Mouse (Mus musculus) kidney, postnatal 0 days (tissue): Measurements from ENCODE around the gene Fstl5. TPM values are rescaled to one million over a fixed set of nuclear protein-coding genes. Genes with fewer than 3 reads are reported as not detected.

ENCODE experiments used
- ATAC-seq: fragments of 200-750 bp; cut with Nextera tagmentation; replicated peaks from 2 replicates; pipeline ENCODE4 v1.8.0; 2017; ENCODE audit warnings: low read depth, moderate number of reproducible peaks, moderate TSS enrichment, moderate library complexity; ENCODE audit not compliant: low FRiP score
- DNase-seq: peaks from one replicate; pipeline ENCODE4 v3.0.0-alpha.2; 2016; ENCODE audit warnings: low spot score
- H3K27ac ChIP-seq: fragments of 300-500 bp; sonication (generic); 2 replicates; pipeline ENCODE4 v1.5.1; 2014; ENCODE audit warnings: mild to moderate bottlenecking
- H3K27me3 ChIP-seq: fragments of 300-500 bp; sonication (generic); 2 replicates; pipeline ENCODE4 v1.6.1; 2014; ENCODE audit warnings: low read length, mixed read lengths; ENCODE audit not compliant: insufficient read depth
- H3K36me3 ChIP-seq: fragments of 300-500 bp; sonication (generic); 2 replicates; pipeline ENCODE4 v1.6.1; 2014; ENCODE audit warnings: low read length, mixed read lengths; ENCODE audit not compliant: insufficient read depth
- H3K4me1 ChIP-seq: fragments of 300-500 bp; sonication (generic); replicated peaks from 2 replicates; pipeline ENCODE4 v1.6.1; 2014; ENCODE audit warnings: antibody characterized with exemption, low read length, mixed read lengths; ENCODE audit not compliant: insufficient read depth
- H3K4me2 ChIP-seq: fragments of 300-500 bp; sonication (generic); 2 replicates; pipeline ENCODE4 v1.6.1; 2014; ENCODE audit warnings: mild to moderate bottlenecking, low read length, moderate library complexity, mixed read lengths
- H3K4me3 ChIP-seq: fragments of 300-500 bp; sonication (generic); replicated peaks from 2 replicates; pipeline ENCODE4 v1.5.1; 2014; ENCODE audit warnings: low read depth, low read length
- H3K9ac ChIP-seq: fragments of 300-500 bp; sonication (generic); 2 replicates; pipeline ENCODE4 v1.6.1; 2014; ENCODE audit warnings: low read depth, low read length
- H3K9me3 ChIP-seq: fragments of 300-500 bp; sonication (generic); replicated peaks from 2 replicates; pipeline ENCODE4 v1.6.1; 2016; ENCODE audit warnings: low read length, inconsistent platforms, mixed read lengths
- CTCF ChIP-seq: IDR thresholded peaks from 2 replicates; pipeline ENCODE4 v1.5.1; 2016; ENCODE audit warnings: antibody characterized with exemption, low read depth, mild to moderate bottlenecking, moderate library complexity
- WGBS: fragments of 180-500 bp; shearing (Covaris S2); extraction: QIAGEN DNeasy Blood & Tissue Kit; methylation state at CpG from one replicate; pipeline ENCODE4 v1.1.7; 2014; 5-methylcytosine and 5-hydroxymethylcytosine counted together
- polyA plus RNA-seq: library from polyadenylated mRNA; unstranded; fragments of >200 nt; fragmentation: Nextera tagmentation; extraction: Ambion mirVana; gene quantifications from 2 replicates; pipeline ENCODE4 v1.2.1, GENCODE M21; 2015

Gene Fstl5
- polyA plus RNA-seq, 1 experiment from 2014 or later, result not detected

DNA sequence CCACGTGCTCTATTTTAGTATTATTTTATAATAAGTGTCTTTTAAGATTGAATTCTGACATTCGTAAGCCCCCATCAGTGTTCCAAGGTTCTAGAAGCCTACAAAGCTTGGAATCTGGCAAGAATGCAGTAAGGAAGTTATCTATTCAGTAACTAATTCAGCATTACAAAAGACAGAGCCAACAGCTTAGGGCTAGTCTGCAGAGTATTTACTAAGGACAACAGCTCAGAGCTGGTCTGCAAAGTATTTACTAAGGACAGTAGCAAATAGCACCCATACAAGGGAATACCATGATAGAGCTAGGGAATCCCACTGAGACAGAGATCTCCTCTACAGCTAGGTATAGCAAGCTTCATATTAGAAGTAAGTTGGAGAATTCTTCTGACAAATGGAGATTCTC, 665.2 kb downstream of the Fstl5 start:
- WGBS, result 82% methylated on average over 2 of the region's 2 CpGs
- Histone ChIP-seq H3K27me3 (no peaks in the 10 kb centered on the region), H3K27ac (no peak overlapping the region), H3K9me3 (no peaks in the 10 kb centered on the region), H3K36me3 (no peaks in the 10 kb centered on the region), H3K4me1 (no peaks in the 10 kb centered on the region), H3K4me2 (no peak overlapping the region), H3K4me3 (no peak overlapping the region), H3K9ac (no peak overlapping the region)
- no peak for TF ChIP-seq CTCF
- ATAC-seq (no peak), DNase-seq (no peak)

Other genes with a start within 250 kb of the Fstl5 start
- gene Golim4, start 117.3 kb upstream of the Fstl5 start, polyA plus RNA-seq, result 51.5 and 57.3 TPM in 2 replicates